Mouse (Mus musculus) heart, postnatal 0 days (tissue): ENCODE measurements around the gene P4hb. TPM values are rescaled to one million over a fixed set of nuclear protein-coding genes. Genes with fewer than 3 reads are reported as not detected.

Experiments used
- ATAC-seq: fragments of 200-750 bp; cut with Nextera tagmentation; 2 replicates; pipeline ENCODE4 v1.8.0; 2017; ENCODE audit warnings: low read depth, moderate number of reproducible peaks, moderate library complexity; ENCODE audit not compliant: insufficient read depth
- DNase-seq: peaks from one replicate; pipeline ENCODE4 v3.0.0-alpha.2; 2016; ENCODE audit warnings: low spot score
- H3K27ac ChIP-seq: fragments of 300-500 bp; sonication (generic); 2 replicates; pipeline ENCODE4 v1.5.1; 2014; ENCODE audit warnings: low read depth, mild to moderate bottlenecking
- H3K27me3 ChIP-seq: fragments of 300-500 bp; sonication (generic); 2 replicates; pipeline ENCODE4 v1.6.1; 2014; ENCODE audit warnings: low read length, mixed read lengths; ENCODE audit not compliant: control insufficient read depth, insufficient read depth
- H3K36me3 ChIP-seq: fragments of 300-500 bp; sonication (generic); replicated peaks from 2 replicates; pipeline ENCODE4 v1.6.1; 2014; ENCODE audit warnings: low read length, mixed read lengths; ENCODE audit not compliant: control insufficient read depth, insufficient read depth
- H3K4me1 ChIP-seq: fragments of 300-500 bp; sonication (generic); 2 replicates; pipeline ENCODE4 v1.6.1; 2014; ENCODE audit warnings: antibody characterized with exemption; ENCODE audit not compliant: control insufficient read depth, insufficient read depth
- H3K4me2 ChIP-seq: fragments of 300-500 bp; sonication (generic); 2 replicates; pipeline ENCODE4 v1.6.1; 2014; ENCODE audit warnings: low read depth, mild to moderate bottlenecking, low read length, moderate library complexity
- H3K4me3 ChIP-seq: fragments of 300-500 bp; sonication (generic); 2 replicates; pipeline ENCODE4 v1.5.1; 2014; ENCODE audit warnings: low read depth, low read length
- H3K9ac ChIP-seq: fragments of 300-500 bp; sonication (generic); replicated peaks from 2 replicates; pipeline ENCODE4 v1.6.1; 2014; ENCODE audit warnings: low read depth, low read length, mixed read lengths
- H3K9me3 ChIP-seq: fragments of 300-500 bp; sonication (generic); replicated peaks from 2 replicates; pipeline ENCODE4 v1.6.1; 2016; ENCODE audit warnings: low read length; ENCODE audit not compliant: control insufficient read depth
- CTCF ChIP-seq: IDR thresholded peaks from 2 replicates; pipeline ENCODE4 v1.5.1; 2016; ENCODE audit warnings: antibody characterized with exemption, control low read depth, low read depth
- EP300 ChIP-seq: IDR thresholded peaks from 2 replicates; pipeline ENCODE4 v1.6.1; 2016; ENCODE audit warnings: antibody characterized with exemption, low read depth
- WGBS: fragments of 180-500 bp; shearing (Covaris S2); extraction: QIAGEN DNeasy Blood & Tissue Kit; methylation state at CpG from one replicate; pipeline ENCODE4 v1.1.7; 2014; 5-methylcytosine and 5-hydroxymethylcytosine counted together
- polyA plus RNA-seq: library from polyadenylated mRNA; unstranded; fragments of >200 nt; fragmentation: Nextera tagmentation; extraction: Ambion mirVana; gene quantifications from 2 replicates; pipeline ENCODE4 v1.2.1, GENCODE M21; 2015
- total RNA-seq: library from RNA; depleted of rRNA; stranded (reverse); fragments of >200 nt; gene quantifications from 2 replicates; pipeline ENCODE4 v1.2.3, GENCODE M21; 2014; ENCODE audit warnings: low replicate concordance

P4hb gene
- total and polyA plus RNA-seq, 2 experiments from 2014 or later = 232 to 261 TPM

DNA sequence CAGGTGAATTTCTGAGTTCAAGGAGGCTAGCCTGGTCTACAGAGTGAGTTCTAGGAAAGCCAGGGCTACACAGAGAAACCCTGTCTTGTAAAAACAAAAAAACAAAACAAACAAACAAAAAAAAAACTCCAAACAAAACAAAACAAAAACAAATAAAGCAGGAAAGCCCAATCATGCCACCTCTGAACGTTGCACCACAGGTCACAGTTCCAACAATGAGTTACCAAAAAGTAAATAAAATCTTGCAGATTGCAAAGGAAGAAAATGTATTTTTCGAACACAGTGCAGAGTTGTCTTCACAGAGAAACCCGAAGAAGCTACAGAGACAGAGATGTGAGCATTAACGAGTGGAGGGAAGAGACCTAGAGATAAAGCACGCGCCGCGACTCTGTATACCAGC, 50.5 kb downstream of the P4hb start:
- Histone ChIP-seq H3K36me3 (no peaks in the 10 kb centered on the region), H3K9ac (no peak overlapping the region), H3K27ac (no peak overlapping the region), H3K9me3 (no peaks in the 10 kb centered on the region), H3K27me3 (no peaks in the 10 kb centered on the region), H3K4me1 (peaks cover 15% of the 10 kb centered on the region), H3K4me2 (no peak overlapping the region), H3K4me3 (no peak overlapping the region)
- ATAC-seq = no peak
- WGBS = 83% methylated on average over 8 of the region's 8 CpGs
- no peak for TF ChIP-seq CTCF
- TF ChIP-seq EP300 = no peak
- no peak for DNase-seq

DNA sequence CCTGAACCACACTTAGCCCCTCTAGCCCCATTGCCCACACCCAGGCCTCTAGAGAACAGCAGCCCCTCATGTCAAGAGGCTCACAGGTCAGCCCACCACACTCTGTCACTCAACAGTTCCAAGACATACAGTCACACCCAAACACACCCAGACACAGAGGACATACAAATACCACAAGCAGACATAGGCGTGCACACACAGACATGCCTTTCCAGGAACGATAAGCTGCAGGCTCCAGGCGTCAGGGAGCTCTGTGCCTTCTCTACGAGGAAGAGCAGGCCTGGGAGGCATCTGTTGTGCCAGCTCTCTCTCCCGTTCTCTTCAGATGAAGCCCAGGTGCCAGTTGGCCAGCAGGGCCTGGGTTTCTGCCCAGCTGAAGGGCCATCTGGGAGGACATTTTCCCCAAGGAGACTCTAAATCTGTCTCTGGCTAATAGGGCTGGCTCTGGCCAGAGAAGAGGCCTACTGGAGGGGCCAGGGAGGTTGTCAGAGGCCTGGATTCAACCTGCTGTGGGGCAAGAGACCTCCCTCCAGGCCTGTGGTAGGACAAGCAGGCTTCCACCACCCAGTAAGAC, 52.0 kb downstream of the P4hb start:
- Histone ChIP-seq H3K4me2 (no peak overlapping the region), H3K9me3 (no peaks in the 10 kb centered on the region), H3K36me3 (no peaks in the 10 kb centered on the region), H3K4me3 (no peak overlapping the region), H3K4me1 (peaks cover 15% of the 10 kb centered on the region), H3K9ac (no peak overlapping the region; the same call in 1 of the 2 replicates), H3K27me3 (no peaks in the 10 kb centered on the region), H3K27ac (peak overlapping the region; percentile 84)
- no peak for DNase-seq
- peak; percentile 50 for ATAC-seq
- 38% methylated on average over 5 of the region's 5 CpGs for WGBS
- TF ChIP-seq CTCF (no peak), EP300 (no peak)

DNA sequence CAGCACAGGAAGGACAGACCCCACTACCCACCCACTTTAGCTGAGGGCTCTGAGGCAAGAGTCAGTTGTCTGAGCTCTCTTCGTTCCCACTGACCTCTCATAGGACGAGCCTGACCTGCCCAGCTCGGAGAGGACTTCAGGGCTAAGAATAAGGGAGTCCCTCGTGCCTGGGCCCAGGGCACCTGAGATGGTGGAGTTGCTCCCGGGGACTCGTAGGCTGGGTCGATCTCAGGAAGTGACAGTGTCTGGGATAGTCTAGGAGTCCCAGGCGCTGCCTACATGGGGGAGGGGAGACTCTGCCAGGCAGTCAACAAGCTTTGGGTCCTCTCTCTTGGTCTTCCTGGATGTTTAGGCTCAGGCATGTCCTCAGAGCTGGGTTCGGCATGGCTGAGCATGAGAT, 52.6 kb downstream of the P4hb start:
- Histone ChIP-seq H3K4me1 (peaks cover 15% of the 10 kb centered on the region), H3K36me3 (no peaks in the 10 kb centered on the region), H3K4me3 (no peak overlapping the region), H3K4me2 (no peak overlapping the region), H3K27me3 (no peaks in the 10 kb centered on the region), H3K9ac (no peak overlapping the region), H3K27ac (peak overlapping the region; percentile 84), H3K9me3 (no peaks in the 10 kb centered on the region)
- ATAC-seq = no peak
- TF ChIP-seq CTCF (no peak), EP300 (no peak)
- no peak for DNase-seq
- 63% methylated on average over 9 of the region's 9 CpGs for WGBS

DNA sequence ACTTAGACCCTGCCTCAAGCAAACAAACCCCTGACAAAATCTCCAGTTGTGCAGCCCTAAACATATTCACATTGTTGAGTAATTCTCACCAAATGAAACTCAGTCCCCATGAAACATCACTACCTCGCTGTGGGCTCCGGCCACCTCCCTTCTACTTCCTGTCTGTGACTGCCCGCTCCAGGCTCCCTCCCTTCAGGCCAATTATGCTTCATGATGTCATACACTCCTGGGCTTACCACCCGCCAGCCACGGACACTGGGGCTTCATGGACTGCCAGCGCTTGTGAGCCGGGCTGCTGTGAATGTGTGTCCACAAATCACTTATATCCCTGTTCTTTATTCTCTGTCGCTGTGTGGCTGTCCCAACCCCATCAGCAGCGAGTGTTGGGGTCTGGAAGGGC, 53.3 kb downstream of the P4hb start:
- peak overlapping the region; percentile 54 for H3K27ac ChIP-seq
- H3K4me1 ChIP-seq = peaks cover 15% of the 10 kb centered on the region
- peak overlapping the region; percentile 41 for H3K4me2 ChIP-seq
- H3K27me3 ChIP-seq = no peaks in the 10 kb centered on the region
- no peaks in the 10 kb centered on the region for H3K36me3 ChIP-seq
- DNase-seq (peak; percentile 93), ATAC-seq (peak; percentile 83)
- no peak for TF ChIP-seq EP300
- TF ChIP-seq CTCF = no peak
- 23% methylated on average over 9 of the region's 9 CpGs for WGBS
- H3K4me3 ChIP-seq = no peak overlapping the region
- H3K9ac ChIP-seq = peak overlapping the region; percentile 41; the same call in 1 of the 2 replicates
- H3K9me3 ChIP-seq = no peaks in the 10 kb centered on the region

DNA sequence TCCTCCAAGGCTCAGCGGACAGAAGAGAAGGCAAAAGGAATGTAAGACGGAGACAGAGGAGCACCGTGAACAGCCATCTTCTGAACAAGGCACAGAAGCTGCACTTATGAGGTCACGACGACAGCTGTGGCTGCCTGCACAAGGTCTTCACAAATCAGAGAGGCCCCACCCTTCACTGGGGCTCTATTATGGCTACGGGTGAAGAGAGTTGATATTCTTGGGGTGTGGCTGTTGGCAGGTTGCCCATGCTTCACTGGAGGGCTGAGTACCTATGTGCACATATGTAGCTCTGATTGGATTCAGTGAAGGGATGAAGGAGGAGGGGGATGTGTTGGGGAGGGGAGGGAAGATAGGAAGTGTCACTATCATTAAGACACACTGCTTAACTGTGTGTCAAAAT, 54.5 kb downstream of the P4hb start:
- Histone ChIP-seq H3K9ac (no peak overlapping the region), H3K27ac (peak overlapping the region; percentile 63), H3K27me3 (no peaks in the 10 kb centered on the region), H3K4me1 (peaks cover 15% of the 10 kb centered on the region), H3K4me3 (no peak overlapping the region), H3K4me2 (peak overlapping the region; percentile 13; the same call in 1 of the 2 replicates), H3K36me3 (no peaks in the 10 kb centered on the region), H3K9me3 (no peaks in the 10 kb centered on the region)
- WGBS = 52% methylated on average over 6 of the region's 6 CpGs
- TF ChIP-seq CTCF = no peak
- no peak for TF ChIP-seq EP300
- ATAC-seq = no peak
- DNase-seq = no peak

DNA sequence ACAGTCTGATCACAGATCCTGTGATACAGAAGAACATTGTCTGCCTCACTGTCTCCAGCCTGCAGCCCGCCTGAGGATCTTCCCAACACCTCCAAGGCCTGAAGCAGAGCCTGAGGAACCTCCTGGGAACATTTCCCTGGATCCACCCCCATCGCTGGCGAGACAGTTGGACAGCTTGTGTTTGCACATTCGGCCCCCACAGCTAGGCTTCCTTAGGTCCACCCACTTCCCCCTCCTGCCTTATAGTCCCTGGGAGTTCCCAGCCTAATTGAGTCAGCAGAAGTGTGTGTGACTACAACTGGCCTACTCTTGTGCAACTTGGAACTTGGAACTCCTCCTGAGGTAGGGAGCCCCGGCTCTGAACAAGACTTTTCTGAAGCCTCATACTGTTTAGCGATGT, 55.0 kb downstream of the P4hb start:
- no peaks in the 10 kb centered on the region for H3K36me3 ChIP-seq
- peak overlapping the region; percentile 29; the same call in 1 of the 2 replicates for H3K9ac ChIP-seq
- WGBS = 55% methylated on average over 6 of the region's 6 CpGs
- H3K4me3 ChIP-seq = no peak overlapping the region
- H3K4me2 ChIP-seq = peak overlapping the region; percentile 13; the same call in 1 of the 2 replicates
- DNase-seq = no peak
- no peaks in the 10 kb centered on the region for H3K9me3 ChIP-seq
- peak overlapping the region; percentile 63 for H3K27ac ChIP-seq
- H3K4me1 ChIP-seq = peaks cover 15% of the 10 kb centered on the region
- 0 out of 2 replicates have a peak, but pooled peaks have one; percentile 28 for ATAC-seq
- TF ChIP-seq CTCF (no peak), EP300 (no peak)
- H3K27me3 ChIP-seq = no peaks in the 10 kb centered on the region
